Mouse (Mus musculus): ENCODE data around the gene Tgif1.

GRCm38 (mm10) chr17:70849399-70850232 lies 3.7 kb downstream of the Tgif1 start:
- TF ChIP-seq POLR2A (IDR thresholded peaks at IDR 0.05; ENCODE audit: low read depth, low read length) = peak; percentile 67
- no peak for TF ChIP-seq CTCF (conservative IDR thresholded peaks at IDR 0.05; ENCODE audit: insufficient read depth, insufficient read length, low read depth, low read length)

All from kidney, adult 2 months (tissue).